Mouse (Mus musculus): ENCODE measurements around the gene Cd3g.

Gene Cd3g
- long read RNA-seq, experiment 1, partial matches to known transcripts, result 1 of 3 reads
- long read RNA-seq, experiment 1, other reads (novel, unspliced or antisense), result 0 of 3 reads
- long read RNA-seq, experiment 2, result 0 reads

DNA sequence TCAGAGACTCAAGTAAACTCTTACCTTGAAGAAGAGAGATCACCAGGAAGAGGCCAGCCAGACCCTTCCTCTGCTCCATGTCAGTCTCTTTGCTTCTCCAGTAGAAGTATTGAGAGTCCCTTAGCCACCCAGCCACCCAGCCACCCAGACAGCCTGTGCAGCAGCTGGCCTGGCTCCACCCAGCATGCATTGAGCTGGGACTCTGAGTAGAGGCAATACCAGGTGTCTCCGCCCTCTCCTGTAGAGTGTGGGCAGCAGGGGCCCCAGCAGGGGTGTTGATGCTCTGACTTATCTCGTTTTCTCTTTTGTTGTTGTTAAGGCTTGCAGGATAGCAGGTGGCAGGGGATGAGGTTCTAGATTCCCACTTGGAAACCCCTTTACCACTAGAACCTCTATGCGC, at the start of gene Cd3g:
Gene Cd3g, minus strand, starts transcription at position 190 of the 400 bp plus-strand sequence.
- intact Hi-C loops (cut with DNase I), result no loop called here

DNA sequence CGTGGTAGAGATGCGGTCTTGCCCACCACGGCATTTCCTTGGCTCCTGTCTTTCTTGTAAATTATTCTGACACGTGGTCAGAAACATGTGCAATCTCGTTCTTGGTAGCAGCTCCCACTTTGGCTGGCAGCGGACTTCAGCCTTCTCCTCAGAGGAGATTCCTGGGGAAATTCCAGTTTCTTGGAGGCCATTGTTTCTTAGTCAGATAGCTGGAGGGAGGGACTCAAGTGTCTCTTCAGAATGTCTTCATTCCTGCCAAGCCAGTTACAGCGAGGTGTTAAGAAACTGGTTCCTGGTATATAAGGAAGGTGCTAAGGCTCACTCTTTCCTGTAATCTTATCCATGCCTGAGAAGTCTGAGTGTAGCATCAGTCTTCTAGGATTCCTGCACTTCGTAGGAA, 47.1 kb upstream of the Cd3g start:
- intact Hi-C loops (cut with DNase I), result no loop called here

DNA sequence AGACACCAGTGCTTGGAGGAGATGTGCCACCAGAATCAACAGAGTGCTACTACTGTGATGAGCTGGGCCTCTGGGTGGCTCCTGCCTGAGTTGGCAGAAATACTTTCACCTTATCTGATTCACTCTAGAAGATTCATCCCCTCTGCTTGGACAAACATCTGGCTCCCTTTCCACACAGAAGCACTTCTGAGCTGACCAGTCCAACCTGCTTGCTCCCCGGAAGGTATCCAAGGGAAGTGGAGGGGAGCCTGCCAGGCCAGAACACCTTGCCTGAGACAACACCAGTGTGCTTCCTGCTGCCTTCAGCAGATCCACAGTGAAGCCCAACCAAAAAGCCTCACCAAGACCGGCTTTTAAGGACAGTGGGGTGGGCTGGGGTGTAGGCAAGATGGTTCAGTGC, 44.0 kb upstream of the Cd3g start:
- intact Hi-C loops (cut with DNase I), result loop anchor here (5.0 kb wide), 1 partner anchor 108 kb away; no protein-coding TSS in a partner anchor

DNA sequence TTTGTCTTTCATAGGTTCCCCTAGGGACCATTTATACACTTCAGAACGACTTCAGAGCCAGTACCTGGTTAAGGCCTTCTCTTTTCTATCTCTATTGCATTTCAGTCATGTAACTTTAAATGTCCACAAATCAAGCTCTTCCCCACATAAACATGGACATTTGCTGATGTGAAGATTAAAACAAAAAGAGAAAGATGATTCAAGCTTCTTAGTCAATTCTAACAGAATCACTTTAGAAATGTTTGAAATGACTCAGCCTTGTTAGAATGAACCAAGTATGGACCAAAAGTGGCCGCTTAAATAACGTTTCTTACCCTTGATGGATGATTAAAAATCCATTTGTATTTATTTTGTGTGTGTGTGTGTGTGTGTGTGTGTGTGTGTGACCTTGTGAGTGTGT, 43.4 kb upstream of the Cd3g start:
- intact Hi-C loops (cut with DNase I), result loop anchor here (2.0 to 5.0 kb wide), 2 partner anchors 109 to 123 kb away; no protein-coding TSS in a partner anchor

DNA sequence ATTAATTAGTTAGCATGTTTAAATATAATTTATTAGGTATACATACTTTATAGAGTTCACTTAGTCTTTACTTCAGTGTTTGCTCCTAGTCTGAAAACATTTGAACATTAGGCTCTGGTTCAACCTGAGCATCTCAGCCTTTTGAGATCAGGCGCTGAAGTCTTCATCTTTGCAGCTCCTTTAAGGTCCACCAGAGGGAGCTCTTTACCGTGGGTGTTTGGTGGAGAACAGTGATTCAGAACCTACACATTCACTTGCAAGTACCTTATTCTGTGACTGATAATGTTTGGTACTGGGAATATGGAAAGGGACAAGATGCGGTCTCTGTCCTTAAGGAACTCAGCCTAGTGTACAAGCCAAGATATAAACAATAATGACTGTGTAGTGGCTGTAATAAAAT, 42.6 kb upstream of the Cd3g start:
- intact Hi-C loops (cut with DNase I), result loop anchor here (2.0 to 5.0 kb wide), 2 partner anchors 110 to 124 kb away; no protein-coding TSS in a partner anchor

DNA sequence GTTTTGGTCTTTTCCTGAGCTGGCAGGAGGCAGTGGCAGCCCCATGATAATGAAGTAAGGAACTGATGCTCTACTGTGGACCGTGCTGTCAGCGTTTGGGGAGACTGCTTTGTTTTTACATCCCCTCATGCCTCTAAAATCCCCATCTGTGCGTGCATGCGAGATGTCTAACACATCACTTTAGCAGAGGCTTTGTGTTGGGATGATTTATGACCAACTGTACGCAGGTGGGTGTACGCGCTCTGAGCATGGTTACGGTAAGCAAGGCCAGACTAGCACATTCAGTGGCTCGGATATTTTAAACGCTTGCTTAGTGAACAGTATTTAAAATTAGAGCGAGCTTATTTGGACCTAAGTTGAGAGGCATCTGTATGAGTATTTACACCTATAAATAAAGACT, 37.8 kb upstream of the Cd3g start:
- intact Hi-C loops (cut with DNase I), result no loop called here

DNA sequence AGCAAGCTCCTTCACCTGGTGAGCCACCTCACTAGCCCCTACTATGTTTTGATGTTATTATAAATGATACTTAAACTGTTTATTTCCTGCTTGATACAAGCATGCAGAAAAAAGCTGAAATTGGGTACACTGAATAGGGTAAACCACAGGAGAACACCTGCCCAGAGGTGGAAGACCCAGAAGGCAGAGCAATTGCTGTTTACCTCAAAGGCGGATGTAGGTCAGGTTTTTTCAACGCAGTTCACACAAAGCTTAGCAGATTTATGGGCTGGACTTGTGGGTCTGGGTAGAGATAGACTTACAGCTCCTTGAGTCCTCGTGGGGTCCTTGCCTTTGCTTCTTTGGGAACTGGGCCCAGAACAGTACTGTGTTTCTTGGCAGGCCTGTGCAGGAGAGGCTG, 35.6 kb upstream of the Cd3g start:
- intact Hi-C loops (cut with DNase I), result no loop called here

DNA sequence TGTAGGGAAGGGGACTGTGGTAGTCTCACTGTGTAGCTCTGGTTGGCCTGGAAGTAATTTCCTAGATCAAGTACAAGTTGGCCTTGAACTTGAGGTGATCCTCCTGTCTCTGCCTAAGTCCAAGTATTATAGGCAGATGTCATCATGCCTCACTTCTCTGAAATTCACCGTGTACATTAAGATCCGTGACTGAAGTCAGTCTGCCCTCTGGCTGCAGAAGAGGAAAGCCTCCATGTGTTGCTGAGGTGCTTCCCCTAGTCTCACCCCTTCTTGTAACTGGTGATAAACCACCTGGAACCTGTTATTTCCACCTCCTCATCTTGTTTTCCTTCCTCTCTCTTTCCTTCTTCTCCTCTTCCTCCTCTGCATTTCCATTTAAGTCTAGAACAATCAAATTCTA, 34.6 kb upstream of the Cd3g start:
- intact Hi-C loops (cut with DNase I), result no loop called here

DNA sequence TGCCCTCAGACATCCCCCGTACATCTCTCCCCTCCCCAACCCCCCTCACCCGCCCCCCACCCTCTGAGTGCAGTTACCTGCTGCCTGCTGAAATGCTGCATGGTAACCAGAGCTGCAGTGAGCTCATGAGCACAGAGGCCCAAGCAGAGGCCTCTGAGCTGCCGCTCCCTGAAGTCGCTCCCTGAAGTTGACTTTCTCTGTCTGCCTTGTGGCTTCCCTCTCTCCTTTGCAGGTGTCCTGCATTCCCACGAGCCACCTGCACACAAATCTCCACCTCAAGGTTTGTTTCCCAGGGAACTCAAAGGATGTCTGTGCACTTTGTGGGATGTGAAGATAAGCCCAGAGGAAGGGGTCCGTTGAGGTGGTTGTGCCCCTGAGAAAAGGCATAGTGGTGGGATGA, 31.1 kb upstream of the Cd3g start:
- intact Hi-C loops (cut with DNase I), result no loop called here

DNA sequence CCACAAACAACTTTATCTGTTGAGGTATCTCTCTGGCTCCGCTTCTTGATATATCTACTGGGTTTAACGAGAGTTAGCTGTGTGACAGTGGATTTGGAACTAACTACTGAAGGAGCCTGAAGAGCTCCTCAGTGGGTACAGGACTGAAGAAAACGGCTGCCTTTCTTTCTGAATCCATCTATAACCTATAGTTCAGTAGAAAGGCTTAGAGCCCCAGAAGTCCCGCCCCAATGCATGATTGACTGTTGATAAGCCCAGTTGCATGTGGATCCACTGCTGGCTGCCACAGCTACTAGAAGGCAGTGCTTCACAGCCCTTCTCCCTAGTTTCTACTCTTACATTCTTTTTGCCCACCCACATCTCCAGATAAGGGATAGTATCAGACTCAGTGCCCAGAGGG, 30.2 kb upstream of the Cd3g start:
- intact Hi-C loops (cut with DNase I), result no loop called here

DNA sequence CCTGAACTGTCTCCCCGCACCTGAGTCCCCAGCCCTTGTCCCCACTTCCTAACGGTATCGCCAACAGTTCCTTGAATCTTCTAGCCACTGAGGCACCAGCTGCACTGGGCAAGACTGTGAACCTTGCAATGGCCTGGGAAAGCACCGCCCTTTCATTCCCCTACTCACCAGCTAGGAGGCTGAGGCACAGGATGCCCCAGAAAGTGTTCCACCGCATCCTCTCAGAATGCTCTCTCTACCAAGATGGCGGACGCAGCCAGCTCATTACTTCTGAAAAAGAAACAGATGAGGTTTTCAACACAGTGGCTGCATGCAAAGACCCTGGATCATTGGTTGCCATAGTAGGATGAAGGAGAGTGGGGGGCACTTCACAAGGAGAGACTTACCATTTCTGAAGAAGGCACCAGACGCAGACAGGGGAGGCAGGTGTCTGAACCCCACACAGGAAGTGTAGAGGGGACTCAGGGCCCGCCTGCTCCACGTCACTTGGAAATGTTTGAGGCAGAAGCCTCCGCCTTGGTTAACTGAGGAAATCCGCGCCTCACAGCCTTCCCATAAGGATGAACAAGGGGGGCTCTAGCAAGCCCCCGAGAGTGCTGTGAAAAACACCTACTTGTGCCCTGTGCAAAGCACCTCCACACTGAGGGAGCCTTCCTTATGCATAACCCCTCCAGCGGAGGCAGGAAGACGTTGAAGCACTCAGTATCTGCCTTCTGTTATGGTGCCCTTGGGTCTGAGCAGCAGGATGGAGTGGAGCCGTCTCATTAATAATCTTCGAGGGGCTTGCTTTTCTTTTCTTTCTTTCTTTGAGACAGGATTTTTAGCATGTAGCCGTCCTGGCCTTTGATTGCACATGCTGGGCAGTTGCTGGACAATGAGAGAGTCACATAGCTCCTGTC, 29.2 kb upstream of the Cd3g start, which contains the start of gene Cd3e:
Gene Cd3e, minus strand, starts transcription at position 448 of the 899 bp plus-strand sequence.
- intact Hi-C loops (cut with DNase I), result no loop called here

DNA sequence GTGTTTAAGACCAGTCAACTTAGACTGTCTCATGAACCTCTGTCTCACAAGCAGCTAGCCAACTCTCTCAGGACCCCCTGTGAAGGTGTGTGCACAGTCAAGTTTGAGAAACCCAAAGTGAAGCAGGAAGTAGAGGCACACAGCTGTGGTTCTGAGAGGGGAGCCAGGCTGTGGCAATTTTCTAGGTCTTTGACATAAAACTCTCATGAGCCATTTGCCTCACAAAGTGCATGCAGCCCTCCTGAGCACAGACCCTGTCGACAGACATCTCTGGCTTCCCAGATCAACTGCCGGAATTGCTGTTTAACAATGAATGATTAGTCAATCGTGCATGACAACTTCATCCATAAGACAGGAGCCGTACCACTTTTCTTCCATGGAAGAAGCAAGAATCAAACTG, 28.1 kb upstream of the Cd3g start:
- intact Hi-C loops (cut with DNase I), result no loop called here

DNA sequence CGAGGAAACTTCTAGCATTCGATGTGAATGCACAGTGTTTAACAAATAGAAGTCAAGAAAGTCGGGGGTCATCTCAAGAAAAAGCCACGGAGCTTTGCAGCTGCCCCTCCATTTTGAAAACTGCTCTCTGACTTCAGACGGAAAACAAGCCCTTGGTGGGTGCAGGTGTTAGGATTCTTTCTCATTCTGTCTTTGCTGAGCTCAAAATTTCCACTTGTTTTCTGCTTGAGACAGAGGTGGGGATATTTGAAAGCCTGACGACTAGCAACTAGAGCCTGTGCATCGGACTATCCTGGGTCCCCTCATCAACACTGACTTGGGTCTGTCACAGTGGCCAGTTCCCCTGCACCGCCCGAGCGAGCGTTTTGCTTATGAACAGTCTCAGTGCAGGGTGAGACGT, 27.2 kb upstream of the Cd3g start:
- intact Hi-C loops (cut with DNase I), result no loop called here

DNA sequence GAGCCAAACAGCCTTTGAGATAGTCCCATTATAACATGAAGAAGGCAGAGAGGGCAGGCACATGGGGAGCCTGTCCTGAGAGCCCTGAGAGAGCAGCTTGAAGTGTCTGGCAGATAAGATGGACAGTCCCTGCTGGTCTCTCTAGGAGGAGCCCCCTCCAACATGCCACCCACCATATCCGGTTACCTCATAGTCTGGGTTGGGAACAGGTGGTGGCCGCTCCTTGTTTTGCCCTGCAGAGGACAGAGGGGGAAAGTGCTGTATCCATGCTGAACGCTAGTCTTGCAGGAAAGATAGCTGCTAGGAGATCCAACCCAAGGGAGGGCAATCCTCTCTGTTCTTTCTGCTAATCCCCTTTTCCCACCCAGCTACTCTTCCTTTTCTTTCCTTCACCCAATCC, 20.0 kb upstream of the Cd3g start:
- intact Hi-C loops (cut with DNase I), result no loop called here

DNA sequence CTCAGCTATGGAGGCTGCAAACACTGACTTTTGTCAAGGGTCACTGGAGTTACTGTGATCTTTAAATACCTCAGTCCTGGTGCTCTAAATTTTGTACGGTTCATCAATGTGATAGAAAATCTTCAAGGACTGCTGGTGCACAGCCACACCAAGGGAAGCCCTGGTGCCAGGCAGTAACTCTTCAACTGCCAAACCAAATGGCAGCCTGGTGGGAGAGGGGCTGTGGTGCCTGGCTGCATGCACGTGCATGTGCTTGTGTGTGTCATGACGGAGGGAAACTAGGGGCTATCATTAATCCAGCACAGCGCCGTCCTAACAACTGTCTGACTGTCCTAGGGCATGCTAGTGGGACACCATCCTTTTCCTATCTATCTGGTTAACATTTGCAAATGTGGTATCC, 19.5 kb upstream of the Cd3g start:
- intact Hi-C loops (cut with DNase I), result no loop called here

DNA sequence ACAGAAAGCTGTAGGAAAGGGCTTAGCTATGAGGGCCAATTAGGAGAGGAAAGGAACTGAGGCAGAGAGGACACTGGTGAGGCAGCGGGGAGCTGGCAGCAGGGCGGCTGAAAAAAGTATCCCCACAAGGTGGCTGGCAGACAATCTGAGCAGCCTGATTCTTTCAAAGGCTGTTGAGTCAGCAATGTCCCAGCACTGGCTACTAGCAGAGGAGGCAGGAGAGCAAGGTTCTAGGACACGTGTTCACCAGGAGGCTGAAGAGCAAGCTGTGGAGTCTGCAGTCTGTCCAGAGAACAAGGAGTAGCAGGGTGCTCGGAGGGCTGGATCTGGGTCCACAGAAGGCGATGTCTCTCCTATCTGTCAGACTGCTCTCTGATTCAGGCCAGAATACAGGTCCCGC, 18.9 kb upstream of the Cd3g start:
- intact Hi-C loops (cut with DNase I), result no loop called here

DNA sequence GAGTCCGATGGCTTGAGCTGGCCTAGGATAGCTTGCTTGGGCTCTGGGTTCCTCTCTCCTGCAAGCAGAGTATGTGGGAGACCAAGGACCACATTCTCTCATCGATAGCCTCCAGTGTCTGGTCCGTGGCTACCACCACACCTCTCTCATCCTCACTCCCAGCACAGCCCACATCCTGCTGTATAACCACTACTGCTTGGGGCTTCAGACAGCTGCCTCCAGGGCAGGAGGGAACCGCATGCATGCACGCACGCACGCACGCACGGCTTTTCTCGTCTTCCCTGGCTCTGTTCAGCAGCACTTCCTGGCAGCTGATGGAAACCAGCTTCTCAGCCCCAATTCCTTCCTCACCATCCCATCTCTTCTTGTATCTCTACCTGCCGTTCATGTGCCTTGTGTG, 17.9 kb upstream of the Cd3g start:
- intact Hi-C loops (cut with DNase I), result no loop called here

DNA sequence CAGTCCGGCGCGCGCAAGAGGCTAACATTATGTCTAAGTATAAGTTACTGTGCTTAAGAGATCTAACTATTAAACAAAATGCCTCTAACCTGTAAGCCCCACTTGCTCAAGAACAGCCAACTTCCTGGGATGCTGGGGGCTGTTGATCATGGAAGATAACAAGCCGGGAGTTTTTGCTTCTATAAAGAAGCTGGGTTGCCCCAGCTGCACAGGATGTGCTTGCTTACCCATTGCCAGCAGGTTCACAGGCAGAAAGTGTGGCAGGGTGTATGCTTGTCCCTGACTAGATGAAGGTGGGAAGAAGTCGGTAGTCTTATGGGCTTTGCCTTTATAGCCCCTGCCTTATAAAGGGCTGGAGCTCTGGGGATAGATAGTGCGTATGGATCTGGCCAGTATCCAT, 16.4 kb upstream of the Cd3g start:
- intact Hi-C loops (cut with DNase I), result no loop called here

DNA sequence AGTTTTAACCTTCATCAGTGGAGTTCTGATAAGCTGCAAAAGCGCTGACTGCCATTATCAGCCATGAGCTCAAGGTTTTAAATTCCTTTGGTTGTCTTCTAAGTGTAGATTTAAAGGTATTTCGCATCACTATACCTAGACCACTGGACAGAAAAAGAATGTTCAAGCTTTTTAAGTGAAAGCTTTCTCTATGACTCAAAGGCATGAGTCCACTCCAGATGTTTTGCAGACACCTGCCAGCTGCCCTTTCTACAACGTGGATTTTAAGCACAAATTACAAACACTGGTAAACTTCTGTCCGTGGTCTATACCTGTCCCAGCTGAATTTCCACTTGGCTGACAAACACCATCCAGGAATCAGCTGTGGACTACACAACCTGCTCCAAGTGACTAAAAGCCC, 14.7 kb upstream of the Cd3g start:
- intact Hi-C loops (cut with DNase I), result no loop called here

DNA sequence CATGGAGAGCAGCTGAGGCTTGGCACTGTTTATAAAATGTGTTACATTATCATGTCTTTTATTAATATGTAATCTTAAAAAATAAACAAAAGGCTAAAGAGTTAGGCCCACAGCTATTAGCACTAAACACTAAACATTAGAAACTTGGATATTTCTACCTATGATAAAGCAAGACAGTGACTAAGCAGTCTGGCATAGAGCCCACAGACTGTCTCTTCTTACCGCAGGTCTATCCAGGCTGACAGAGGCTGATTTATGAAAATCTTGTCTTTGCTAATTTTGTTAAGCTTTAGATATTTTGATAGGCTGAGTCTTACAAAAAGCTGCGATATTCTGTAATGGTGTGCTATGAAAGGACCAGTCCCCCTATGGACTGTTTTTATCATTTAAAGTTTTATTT, 13.0 kb upstream of the Cd3g start:
- intact Hi-C loops (cut with DNase I), result no loop called here

DNA sequence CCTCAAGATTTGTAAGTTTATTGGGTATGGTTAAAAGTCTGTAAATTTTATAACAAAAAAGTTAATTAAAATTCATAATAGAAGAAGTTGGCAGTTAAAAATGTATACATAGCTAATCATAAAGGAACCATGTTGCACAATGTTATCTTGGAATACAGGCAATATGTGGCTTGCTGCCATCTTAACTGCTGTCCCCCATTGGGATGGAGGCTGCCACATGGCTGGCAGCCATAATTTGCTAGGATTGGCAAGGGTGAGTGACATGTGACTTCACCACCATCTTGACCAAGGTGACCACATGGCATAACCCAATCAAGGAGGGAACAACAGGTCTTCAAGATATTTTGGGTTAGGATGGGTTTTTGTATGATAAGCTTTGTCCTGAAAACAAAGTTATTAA, 12.0 kb upstream of the Cd3g start:
- intact Hi-C loops (cut with DNase I), result no loop called here

DNA sequence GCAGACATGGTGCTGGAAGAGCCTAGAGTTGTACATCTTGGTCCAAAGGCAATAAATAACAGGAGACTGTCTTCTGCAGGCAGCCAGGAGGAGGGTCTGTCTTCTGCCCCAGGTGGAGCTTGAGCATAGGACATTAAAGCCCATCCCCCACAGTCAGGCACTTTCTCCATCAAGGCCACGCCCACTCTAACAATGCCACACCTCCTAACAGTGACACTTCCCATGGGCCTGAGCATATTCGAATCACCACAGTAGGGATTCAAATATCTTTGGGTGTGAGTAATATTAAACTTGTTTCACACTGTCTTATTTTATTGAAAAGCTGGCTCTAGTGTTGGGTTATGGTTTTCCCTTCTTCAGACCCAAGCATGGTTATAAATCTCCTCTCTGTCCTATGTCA, 11.6 kb upstream of the Cd3g start:
- intact Hi-C loops (cut with DNase I), result no loop called here

DNA sequence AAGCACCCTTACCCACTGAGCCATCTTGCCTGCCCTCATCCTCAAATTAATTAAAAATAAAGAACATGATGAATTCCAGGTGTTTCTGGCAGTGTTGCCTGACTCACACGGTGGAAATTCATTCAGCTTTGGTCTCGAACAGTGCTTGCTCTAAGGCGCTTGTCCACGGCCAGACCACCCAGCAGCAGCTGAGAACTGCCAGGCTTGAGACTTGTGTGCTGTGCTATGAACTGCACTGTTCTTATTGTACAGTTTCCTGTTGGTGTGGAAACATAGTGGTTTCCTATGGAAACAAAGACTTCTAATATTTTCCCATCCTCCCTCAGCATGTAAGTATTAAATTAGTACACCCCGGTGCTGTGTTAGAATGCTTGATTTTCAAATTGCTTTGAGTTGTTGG, 6.7 kb upstream of the Cd3g start:
- intact Hi-C loops (cut with DNase I), result no loop called here

Measured in adrenal gland (tissue).